Mouse (Mus musculus) heart, postnatal 0 days (tissue): ENCODE measurements at regions not wholly inside any gene's neighbourhood (a gene's known extent, or its start where the extent isn't known, plus 50 kb on each side); places are given as distances from the start of the nearest gene placed in this dataset.

Experiments
- ATAC-seq: fragments of 200-750 bp; cut with Nextera tagmentation; 2 replicates; pipeline ENCODE4 v1.8.0; 2017; ENCODE audit warnings: low read depth, moderate number of reproducible peaks, moderate library complexity; ENCODE audit not compliant: insufficient read depth
- DNase-seq: peaks from one replicate; pipeline ENCODE4 v3.0.0-alpha.2; 2016; ENCODE audit warnings: low spot score
- H3K27ac ChIP-seq: fragments of 300-500 bp; sonication (generic); 2 replicates; pipeline ENCODE4 v1.5.1; 2014; ENCODE audit warnings: low read depth, mild to moderate bottlenecking
- H3K27me3 ChIP-seq: fragments of 300-500 bp; sonication (generic); 2 replicates; pipeline ENCODE4 v1.6.1; 2014; ENCODE audit warnings: low read length, mixed read lengths; ENCODE audit not compliant: control insufficient read depth, insufficient read depth
- H3K36me3 ChIP-seq: fragments of 300-500 bp; sonication (generic); replicated peaks from 2 replicates; pipeline ENCODE4 v1.6.1; 2014; ENCODE audit warnings: low read length, mixed read lengths; ENCODE audit not compliant: control insufficient read depth, insufficient read depth
- H3K4me1 ChIP-seq: fragments of 300-500 bp; sonication (generic); 2 replicates; pipeline ENCODE4 v1.6.1; 2014; ENCODE audit warnings: antibody characterized with exemption; ENCODE audit not compliant: control insufficient read depth, insufficient read depth
- H3K4me2 ChIP-seq: fragments of 300-500 bp; sonication (generic); 2 replicates; pipeline ENCODE4 v1.6.1; 2014; ENCODE audit warnings: low read depth, mild to moderate bottlenecking, low read length, moderate library complexity
- H3K4me3 ChIP-seq: fragments of 300-500 bp; sonication (generic); 2 replicates; pipeline ENCODE4 v1.5.1; 2014; ENCODE audit warnings: low read depth, low read length
- H3K9ac ChIP-seq: fragments of 300-500 bp; sonication (generic); replicated peaks from 2 replicates; pipeline ENCODE4 v1.6.1; 2014; ENCODE audit warnings: low read depth, low read length, mixed read lengths
- H3K9me3 ChIP-seq: fragments of 300-500 bp; sonication (generic); replicated peaks from 2 replicates; pipeline ENCODE4 v1.6.1; 2016; ENCODE audit warnings: low read length; ENCODE audit not compliant: control insufficient read depth
- CTCF ChIP-seq: IDR thresholded peaks from 2 replicates; pipeline ENCODE4 v1.5.1; 2016; ENCODE audit warnings: antibody characterized with exemption, control low read depth, low read depth
- EP300 ChIP-seq: IDR thresholded peaks from 2 replicates; pipeline ENCODE4 v1.6.1; 2016; ENCODE audit warnings: antibody characterized with exemption, low read depth
- WGBS: fragments of 180-500 bp; shearing (Covaris S2); extraction: QIAGEN DNeasy Blood & Tissue Kit; methylation state at CpG from one replicate; pipeline ENCODE4 v1.1.7; 2014; 5-methylcytosine and 5-hydroxymethylcytosine counted together

DNA sequence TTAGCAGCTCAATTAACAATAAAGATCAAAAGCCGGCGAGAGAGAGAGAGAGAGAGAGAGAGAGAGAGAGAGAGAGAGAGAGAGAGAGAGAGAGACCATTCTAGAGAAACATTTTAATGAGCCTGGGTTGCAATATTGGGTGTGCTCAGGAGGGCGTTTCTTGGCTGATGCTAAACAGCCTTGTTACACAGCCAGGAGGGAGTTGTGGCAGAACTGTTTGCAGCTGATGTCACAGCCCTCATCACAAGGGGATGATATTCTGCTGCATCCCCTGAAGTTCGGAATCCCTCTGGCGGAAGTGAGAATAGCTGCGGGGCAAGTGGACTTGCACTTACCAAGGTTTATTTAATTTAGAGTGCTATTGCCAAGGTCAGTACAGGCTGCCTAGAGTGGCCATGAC, 100.7 kb upstream of the Fbxo11 start:
- no peaks in the 10 kb centered on the region for H3K4me1 ChIP-seq
- no peak overlapping the region for H3K27ac ChIP-seq
- TF ChIP-seq EP300, result no peak
- TF ChIP-seq CTCF, result no peak
- H3K4me3 ChIP-seq, result no peak overlapping the region
- no peak for ATAC-seq
- no peak overlapping the region for H3K4me2 ChIP-seq
- no peaks in the 10 kb centered on the region for H3K27me3 ChIP-seq
- 74% methylated on average over 6 of the region's 6 CpGs for WGBS
- no peak overlapping the region for H3K9ac ChIP-seq
- DNase-seq, result no peak
- no peaks in the 10 kb centered on the region for H3K9me3 ChIP-seq
- H3K36me3 ChIP-seq, result no peaks in the 10 kb centered on the region

GRCm38 (mm10) chr17:88168262-88169096, 103.4 kb upstream of the Fbxo11 start:
- 61% methylated on average over 8 of the region's 8 CpGs for WGBS
- Histone ChIP-seq H3K9me3 (no peaks in the 10 kb centered on the region), H3K4me1 (no peaks in the 10 kb centered on the region), H3K4me3 (no peak overlapping the region), H3K27ac (no peak overlapping the region), H3K9ac (no peak overlapping the region), H3K27me3 (no peaks in the 10 kb centered on the region), H3K36me3 (no peaks in the 10 kb centered on the region), H3K4me2 (no peak overlapping the region)
- TF ChIP-seq EP300, result no peak
- no peak for TF ChIP-seq CTCF
- DNase-seq (no peak), ATAC-seq (no peak)

- DNase-seq (no peak), ATAC-seq (no peak)
- Histone ChIP-seq H3K9ac (no peak overlapping the region), H3K27me3 (no peaks in the 10 kb centered on the region), H3K9me3 (no peaks in the 10 kb centered on the region), H3K27ac (no peak overlapping the region), H3K4me3 (no peak overlapping the region), H3K36me3 (no peaks in the 10 kb centered on the region), H3K4me1 (no peaks in the 10 kb centered on the region), H3K4me2 (no peak overlapping the region)
- TF ChIP-seq EP300 (no peak), CTCF (no peak)
- WGBS, result 81% methylated on average over 3 of the region's 3 CpGs
These were observed 106.5 kb upstream of the Fbxo11 start for GRCm38 (mm10) chr17:88171606-88172005.

DNA sequence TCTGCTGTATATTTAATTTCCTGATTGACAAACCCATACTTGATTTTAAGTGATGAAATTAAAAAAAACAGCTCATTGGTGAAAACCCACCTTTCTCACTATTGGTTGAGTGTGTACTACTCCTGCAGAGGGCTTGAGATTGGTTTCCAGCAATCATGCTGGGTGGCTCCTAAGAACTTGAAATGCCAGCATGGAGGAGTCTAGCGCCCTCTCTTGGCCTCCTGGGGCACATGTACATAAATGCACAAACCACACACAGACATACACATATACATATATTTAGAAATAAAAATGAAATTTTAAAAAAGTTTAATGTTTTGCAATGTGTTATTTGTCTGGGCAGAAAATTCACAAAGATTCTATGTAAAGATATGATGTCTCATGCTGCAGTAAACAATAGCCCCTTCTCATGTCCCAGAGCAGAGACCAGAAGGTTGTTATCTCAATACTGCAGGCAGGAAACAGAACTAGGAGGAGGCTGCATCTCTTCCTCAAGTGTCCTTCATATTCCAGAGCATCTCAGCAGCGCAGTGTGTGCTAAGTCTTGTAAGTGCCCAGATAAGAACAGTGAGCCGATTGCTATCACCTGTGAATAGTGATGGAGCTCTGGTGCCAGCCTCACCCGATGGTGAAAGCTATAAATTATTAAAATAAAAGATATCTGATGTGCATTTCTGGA, 108.4 kb upstream of the Fbxo11 start:
- no peaks in the 10 kb centered on the region for H3K4me1 ChIP-seq
- no peak overlapping the region for H3K4me3 ChIP-seq
- no peaks in the 10 kb centered on the region for H3K36me3 ChIP-seq
- H3K27me3 ChIP-seq, result no peaks in the 10 kb centered on the region
- no peak overlapping the region for H3K4me2 ChIP-seq
- DNase-seq (no peak), ATAC-seq (no peak)
- H3K9me3 ChIP-seq, result no peaks in the 10 kb centered on the region
- TF ChIP-seq EP300, result no peak
- TF ChIP-seq CTCF, result no peak
- no peak overlapping the region for H3K9ac ChIP-seq
- 40% methylated on average over 4 of the region's 4 CpGs for WGBS
- no peak overlapping the region for H3K27ac ChIP-seq

GRCm38 (mm10) chr17:88174242-88174679, 109.2 kb upstream of the Fbxo11 start:
- Histone ChIP-seq H3K27me3 (no peaks in the 10 kb centered on the region), H3K4me3 (no peak overlapping the region), H3K4me1 (no peaks in the 10 kb centered on the region), H3K9me3 (no peaks in the 10 kb centered on the region), H3K4me2 (no peak overlapping the region), H3K36me3 (no peaks in the 10 kb centered on the region), H3K9ac (no peak overlapping the region), H3K27ac (no peak overlapping the region)
- DNase-seq, result no peak
- no peak for ATAC-seq
- no peak for TF ChIP-seq CTCF
- no peak for TF ChIP-seq EP300
- WGBS, result 78% methylated on average over 10 of the region's 10 CpGs
